Mouse (Mus musculus): ENCODE measurements at regions not wholly inside any gene's neighbourhood (a gene's known extent, or its start where the extent isn't known, plus 50 kb on each side); places are given as distances from the start of the nearest gene placed in this dataset.

- in situ Hi-C loops (cut with MboI; ENCODE audit: unreplicated experiment in 2 of 2) = no loop called here
Observed at GRCm38 (mm10) chr16:62498761-62499160, 287.9 kb downstream of the Nsun3 start.

- in situ Hi-C loops (cut with MboI; ENCODE audit: unreplicated experiment in 2 of 2) = no loop called here
Observed at GRCm38 (mm10) chr16:62496697-62497096, 289.9 kb downstream of the Nsun3 start.

GRCm38 (mm10) chr16:62470133-62470532 lies 316.5 kb downstream of the Nsun3 start:
- in situ Hi-C loops (cut with MboI; ENCODE audit: unreplicated experiment in 2 of 2) = no loop called here

- in situ Hi-C loops (cut with MboI; ENCODE audit: unreplicated experiment in 2 of 2) = no loop called here
Observed at GRCm38 (mm10) chr16:62469286-62469685, 317.3 kb downstream of the Nsun3 start.

- in situ Hi-C loops (cut with MboI; ENCODE audit: unreplicated experiment in 2 of 2) = no loop called here
Observed at GRCm38 (mm10) chr16:62468846-62469245, 317.8 kb downstream of the Nsun3 start.

- in situ Hi-C loops (cut with MboI; ENCODE audit: unreplicated experiment in 2 of 2) = no loop called here
Observed at GRCm38 (mm10) chr16:62459949-62460551, 326.6 kb downstream of the Nsun3 start.

- in situ Hi-C loops (cut with MboI; ENCODE audit: unreplicated experiment in 2 of 2) = no loop called here
Observed at GRCm38 (mm10) chr16:62449735-62450134, 336.9 kb downstream of the Nsun3 start.

GRCm38 (mm10) chr16:62447380-62447779 lies 339.2 kb downstream of the Nsun3 start:
- in situ Hi-C loops (cut with MboI; ENCODE audit: unreplicated experiment in 2 of 2) = no loop called here

- in situ Hi-C loops (cut with MboI; ENCODE audit: unreplicated experiment in 2 of 2) = no loop called here
Observed at GRCm38 (mm10) chr16:62441197-62441596, 345.4 kb downstream of the Nsun3 start.

- in situ Hi-C loops (cut with MboI; ENCODE audit: unreplicated experiment in 2 of 2) = no loop called here
Observed at GRCm38 (mm10) chr16:62433125-62433524, 353.5 kb downstream of the Nsun3 start.

GRCm38 (mm10) chr16:62414485-62414884 lies 372.1 kb downstream of the Nsun3 start:
- in situ Hi-C loops (cut with MboI; ENCODE audit: unreplicated experiment in 2 of 2) = no loop called here

GRCm38 (mm10) chr16:62407526-62408165 lies 379.0 kb downstream of the Nsun3 start:
- in situ Hi-C loops (cut with MboI; ENCODE audit: unreplicated experiment in 2 of 2) = no loop called here

GRCm38 (mm10) chr16:62406458-62406857 lies 380.2 kb downstream of the Nsun3 start:
- in situ Hi-C loops (cut with MboI; ENCODE audit: unreplicated experiment in 2 of 2) = no loop called here

GRCm38 (mm10) chr16:62357279-62357678 lies 429.3 kb downstream of the Nsun3 start:
- in situ Hi-C loops (cut with MboI; ENCODE audit: unreplicated experiment in 2 of 2) = no loop called here

- in situ Hi-C loops (cut with MboI; ENCODE audit: unreplicated experiment in 2 of 2) = no loop called here
Observed at GRCm38 (mm10) chr16:62356349-62356748, 430.3 kb downstream of the Nsun3 start.

- in situ Hi-C loops (cut with MboI; ENCODE audit: unreplicated experiment in 2 of 2) = no loop called here
Observed at GRCm38 (mm10) chr16:62355830-62356270, 430.8 kb downstream of the Nsun3 start.

- in situ Hi-C loops (cut with MboI; ENCODE audit: unreplicated experiment in 2 of 2) = no loop called here
Observed at GRCm38 (mm10) chr16:62327378-62328036, 459.1 kb downstream of the Nsun3 start.

- in situ Hi-C loops (cut with MboI; ENCODE audit: unreplicated experiment in 2 of 2) = no loop called here
Observed at GRCm38 (mm10) chr16:62325534-62326244, 460.9 kb downstream of the Nsun3 start.

GRCm38 (mm10) chr16:62322809-62323208 lies 463.8 kb downstream of the Nsun3 start:
- in situ Hi-C loops (cut with MboI; ENCODE audit: unreplicated experiment in 2 of 2) = no loop called here

- in situ Hi-C loops (cut with MboI; ENCODE audit: unreplicated experiment in 2 of 2) = no loop called here
Observed at GRCm38 (mm10) chr16:62288948-62289347, 497.7 kb downstream of the Nsun3 start.

Measured in v-Abl transformed pro-B cells (cell line).